Mouse (Mus musculus): ENCODE measurements around the gene Med20. TPM values are rescaled to one million over a fixed set of nuclear protein-coding genes. Genes with fewer than 3 reads are reported as not detected.

Med20 gene
- total and polyA plus RNA-seq, 2 experiments from 2014 or later, result 32.4 to 33.8 TPM

GRCm38 (mm10) chr17:47568951-47569527 lies 42.3 kb upstream of the Med20 start:
- Histone ChIP-seq H3K36me3 (ENCODE audit: insufficient read depth, low read length) (no peaks in the 10 kb centered on the region), H3K9me3 (ENCODE audit: low read length) (no peaks in the 10 kb centered on the region), H3K27ac (ENCODE audit: low read depth, low read length) (no peak overlapping the region), H3K4me3 (ENCODE audit: low read depth, low read length) (no peak overlapping the region), H3K4me2 (ENCODE audit: low read depth, low read length, poor library complexity, severe bottlenecking) (no peak overlapping the region), H3K9ac (replicated peaks; ENCODE audit: low read length, poor library complexity, severe bottlenecking) (no peak overlapping the region), H3K27me3 (ENCODE audit: insufficient read depth, low read length) (no peaks in the 10 kb centered on the region), H3K4me1 (ENCODE audit: insufficient read depth, low read length) (no peaks in the 10 kb centered on the region)
- ATAC-seq (ENCODE audit: low FRiP score) (no peak), DNase-seq (ENCODE audit: low spot score) (no peak)
- no peak for TF ChIP-seq CTCF (IDR thresholded peaks at IDR 0.05)
- 42% methylated on average over 10 of the region's 10 CpGs for WGBS

GRCm38 (mm10) chr17:47571621-47572020 lies 39.8 kb upstream of the Med20 start:
- Histone ChIP-seq H3K9ac (replicated peaks; ENCODE audit: low read length, poor library complexity, severe bottlenecking) (no peak overlapping the region), H3K27ac (ENCODE audit: low read depth, low read length) (no peak overlapping the region), H3K4me1 (ENCODE audit: insufficient read depth, low read length) (no peaks in the 10 kb centered on the region), H3K4me2 (ENCODE audit: low read depth, low read length, poor library complexity, severe bottlenecking) (no peak overlapping the region), H3K4me3 (ENCODE audit: low read depth, low read length) (no peak overlapping the region), H3K9me3 (ENCODE audit: low read length) (no peaks in the 10 kb centered on the region), H3K36me3 (ENCODE audit: insufficient read depth, low read length) (no peaks in the 10 kb centered on the region), H3K27me3 (ENCODE audit: insufficient read depth, low read length) (no peaks in the 10 kb centered on the region)
- no peak for TF ChIP-seq CTCF (IDR thresholded peaks at IDR 0.05)
- no peak for ATAC-seq (ENCODE audit: low FRiP score)
- WGBS, result 22% methylated on average over 7 of the region's 7 CpGs
- DNase-seq (ENCODE audit: low spot score), result no peak

- no peak for ATAC-seq (ENCODE audit: low FRiP score)
Observed at GRCm38 (mm10) chr17:47572436-47572835, 38.9 kb upstream of the Med20 start.

GRCm38 (mm10) chr17:47574028-47574427 lies 37.4 kb upstream of the Med20 start:
- WGBS, result 80% methylated on average over 8 of the region's 8 CpGs
- Histone ChIP-seq H3K9ac (replicated peaks; ENCODE audit: low read length, poor library complexity, severe bottlenecking) (no peak overlapping the region), H3K27ac (ENCODE audit: low read depth, low read length) (no peak overlapping the region), H3K4me1 (ENCODE audit: insufficient read depth, low read length) (no peaks in the 10 kb centered on the region), H3K36me3 (ENCODE audit: insufficient read depth, low read length) (no peaks in the 10 kb centered on the region), H3K4me3 (ENCODE audit: low read depth, low read length) (no peak overlapping the region), H3K27me3 (ENCODE audit: insufficient read depth, low read length) (no peaks in the 10 kb centered on the region), H3K4me2 (ENCODE audit: low read depth, low read length, poor library complexity, severe bottlenecking) (no peak overlapping the region), H3K9me3 (ENCODE audit: low read length) (no peaks in the 10 kb centered on the region)
- no peak for TF ChIP-seq CTCF (IDR thresholded peaks at IDR 0.05)
- DNase-seq (ENCODE audit: low spot score), result no peak
- ATAC-seq (ENCODE audit: low FRiP score), result no peak

More at GRCm38 (mm10) chr17:47572436-47572835, 38.9 kb upstream of the Med20 start:
- no peak for DNase-seq (ENCODE audit: low spot score)
- H3K36me3 ChIP-seq (ENCODE audit: insufficient read depth, low read length), result no peaks in the 10 kb centered on the region
- H3K27ac ChIP-seq (ENCODE audit: low read depth, low read length), result no peak overlapping the region
- H3K9me3 ChIP-seq (ENCODE audit: low read length), result no peaks in the 10 kb centered on the region
- no peak overlapping the region for H3K9ac ChIP-seq (replicated peaks; ENCODE audit: low read length, poor library complexity, severe bottlenecking)
- H3K4me2 ChIP-seq (ENCODE audit: low read depth, low read length, poor library complexity, severe bottlenecking), result no peak overlapping the region
- TF ChIP-seq CTCF (IDR thresholded peaks at IDR 0.05), result no peak
- H3K4me3 ChIP-seq (ENCODE audit: low read depth, low read length), result no peak overlapping the region
- no peaks in the 10 kb centered on the region for H3K4me1 ChIP-seq (ENCODE audit: insufficient read depth, low read length)
- no peaks in the 10 kb centered on the region for H3K27me3 ChIP-seq (ENCODE audit: insufficient read depth, low read length)

- Histone ChIP-seq H3K27ac (ENCODE audit: low read depth, low read length) (no peak overlapping the region), H3K4me3 (ENCODE audit: low read depth, low read length) (no peak overlapping the region), H3K9ac (replicated peaks; ENCODE audit: low read length, poor library complexity, severe bottlenecking) (no peak overlapping the region), H3K4me1 (ENCODE audit: insufficient read depth, low read length) (no peaks in the 10 kb centered on the region), H3K4me2 (ENCODE audit: low read depth, low read length, poor library complexity, severe bottlenecking) (no peak overlapping the region), H3K9me3 (ENCODE audit: low read length) (no peaks in the 10 kb centered on the region), H3K27me3 (ENCODE audit: insufficient read depth, low read length) (no peaks in the 10 kb centered on the region), H3K36me3 (ENCODE audit: insufficient read depth, low read length) (no peaks in the 10 kb centered on the region)
- TF ChIP-seq CTCF (IDR thresholded peaks at IDR 0.05), result no peak
- ATAC-seq (ENCODE audit: low FRiP score) (no peak), DNase-seq (ENCODE audit: low spot score) (no peak)
- WGBS, result 67% methylated on average over 11 of the region's 11 CpGs
Observed at GRCm38 (mm10) chr17:47574830-47575229, 36.6 kb upstream of the Med20 start.

GRCm38 (mm10) chr17:47578655-47579054 lies 32.7 kb upstream of the Med20 start:
- no peaks in the 10 kb centered on the region for H3K9me3 ChIP-seq (ENCODE audit: low read length)
- ATAC-seq (ENCODE audit: low FRiP score) (no peak), DNase-seq (ENCODE audit: low spot score) (no peak)
- TF ChIP-seq CTCF (IDR thresholded peaks at IDR 0.05), result no peak
- no peaks in the 10 kb centered on the region for H3K27me3 ChIP-seq (ENCODE audit: insufficient read depth, low read length)
- H3K4me3 ChIP-seq (ENCODE audit: low read depth, low read length), result no peak overlapping the region
- H3K4me1 ChIP-seq (ENCODE audit: insufficient read depth, low read length), result no peaks in the 10 kb centered on the region
- WGBS, result 89% methylated on average over 6 of the region's 6 CpGs
- no peaks in the 10 kb centered on the region for H3K36me3 ChIP-seq (ENCODE audit: insufficient read depth, low read length)
- no peak overlapping the region for H3K9ac ChIP-seq (replicated peaks; ENCODE audit: low read length, poor library complexity, severe bottlenecking)
- no peak overlapping the region for H3K4me2 ChIP-seq (ENCODE audit: low read depth, low read length, poor library complexity, severe bottlenecking)
- H3K27ac ChIP-seq (ENCODE audit: low read depth, low read length), result no peak overlapping the region

Data from midbrain, postnatal 0 days (tissue).